Mouse (Mus musculus): ENCODE data around the gene Myh14.

Gene Myh14

GRCm38 (mm10) chr7:44672193-44672592 is 1.6 kb upstream of the Myh14 start:
- DNase-seq (ENCODE audit: low spot score in 2 of 2) = no peak

GRCm38 (mm10) chr7:44669103-44669502 is 1.5 kb downstream of the Myh14 start:
- DNase-seq (ENCODE audit: low spot score in 2 of 2) = no peak

- no peak for DNase-seq (ENCODE audit: low spot score in 2 of 2)
Measured at GRCm38 (mm10) chr7:44667996-44668738, 2.5 kb downstream of the Myh14 start.

- no peak for DNase-seq (ENCODE audit: low spot score in 2 of 2)
Measured at GRCm38 (mm10) chr7:44666462-44666861, 4.2 kb downstream of the Myh14 start.

GRCm38 (mm10) chr7:44664731-44665130 is 5.9 kb downstream of the Myh14 start:
- DNase-seq (ENCODE audit: low spot score in 2 of 2) = no peak

GRCm38 (mm10) chr7:44663546-44663945 is 7.1 kb downstream of the Myh14 start:
- DNase-seq (ENCODE audit: low spot score in 2 of 2) = no peak

- no peak for DNase-seq (ENCODE audit: low spot score in 2 of 2)
Measured at GRCm38 (mm10) chr7:44662569-44662968, 8.1 kb downstream of the Myh14 start.

GRCm38 (mm10) chr7:44662168-44662567 is 8.5 kb downstream of the Myh14 start:
- no peak for DNase-seq (ENCODE audit: low spot score in 2 of 2)

- no peak for DNase-seq (ENCODE audit: low spot score in 2 of 2)
Measured at GRCm38 (mm10) chr7:44661219-44661618, 9.4 kb downstream of the Myh14 start.

- DNase-seq (ENCODE audit: low spot score in 2 of 2) = peak; percentile 59 to 72
Measured at GRCm38 (mm10) chr7:44655504-44655903, 15.1 kb downstream of the Myh14 start.

- peak in 1 of 2 experiments; percentile 48 for DNase-seq (ENCODE audit: low spot score in 2 of 2)
Measured at GRCm38 (mm10) chr7:44653773-44654172, 16.9 kb downstream of the Myh14 start.

GRCm38 (mm10) chr7:44651416-44651815 is 19.2 kb downstream of the Myh14 start:
- DNase-seq (ENCODE audit: low spot score in 2 of 2) = peak; percentile 17 to 53

- peak; percentile 43 to 62 for DNase-seq (ENCODE audit: low spot score in 2 of 2)
Measured at GRCm38 (mm10) chr7:44649990-44650389, 20.7 kb downstream of the Myh14 start.

- DNase-seq (ENCODE audit: low spot score in 2 of 2) = no peak
Measured at GRCm38 (mm10) chr7:44649094-44649610, 21.5 kb downstream of the Myh14 start.

GRCm38 (mm10) chr7:44647729-44648128 is 22.9 kb downstream of the Myh14 start:
- DNase-seq (ENCODE audit: low spot score in 2 of 2) = no peak

- peak; percentile 70 to 80 for DNase-seq (ENCODE audit: low spot score in 2 of 2)
Measured at GRCm38 (mm10) chr7:44647042-44647724, 23.5 kb downstream of the Myh14 start.

- no peak for DNase-seq (ENCODE audit: low spot score in 2 of 2)
Measured at GRCm38 (mm10) chr7:44645951-44646350, 24.7 kb downstream of the Myh14 start.

- DNase-seq (ENCODE audit: low spot score in 2 of 2) = no peak
Measured at GRCm38 (mm10) chr7:44645256-44645655, 25.4 kb downstream of the Myh14 start.

GRCm38 (mm10) chr7:44641887-44642286 is 28.8 kb downstream of the Myh14 start:
- DNase-seq (ENCODE audit: low spot score in 2 of 2) = peak; percentile 40 to 66

GRCm38 (mm10) chr7:44640843-44641605 is 29.6 kb downstream of the Myh14 start:
- no peak for DNase-seq (ENCODE audit: low spot score in 2 of 2)

GRCm38 (mm10) chr7:44638663-44639062 is 32.0 kb downstream of the Myh14 start:
- no peak for DNase-seq (ENCODE audit: low spot score in 2 of 2)

- no peak for DNase-seq (ENCODE audit: low spot score in 2 of 2)
Measured at GRCm38 (mm10) chr7:44636684-44637083, 34.0 kb downstream of the Myh14 start.

Data from natural killer cell, adult 2 months (primary cell).